Mouse (Mus musculus): ENCODE results near the gene Clgn. TPM values are rescaled to one million over a fixed set of nuclear protein-coding genes. Genes with fewer than 3 reads are reported as not detected.

Gene Clgn
- polyA plus RNA-seq, 1 experiment from 2014 or later: 5.0 TPM

DNA sequence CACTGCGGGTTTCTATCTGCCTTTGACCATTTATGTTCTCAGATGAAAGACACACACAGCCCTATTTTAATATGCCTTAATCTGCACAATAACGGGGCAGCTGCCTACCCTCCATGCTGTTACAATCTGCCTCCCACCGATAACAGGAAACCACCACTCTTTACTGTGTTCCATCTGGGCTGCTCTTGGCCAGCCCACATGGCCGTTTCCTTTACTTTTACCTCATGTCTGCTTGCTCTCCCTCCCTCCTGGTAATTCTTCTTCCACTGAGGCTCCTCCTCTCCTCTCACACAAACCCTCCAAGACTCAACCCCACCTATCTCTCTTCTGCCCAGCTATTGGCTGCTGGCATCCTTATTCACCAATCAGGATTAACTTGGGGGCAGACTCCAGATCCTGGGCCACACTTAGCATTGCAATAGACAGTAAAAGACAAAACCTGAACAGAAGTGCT lies 39.4 kb downstream of the Clgn start:
- peaks cover 15% of the 10 kb centered on the region for H3K36me3 ChIP-seq (ENCODE audit: control insufficient read depth, insufficient read depth, low read length)
- H3K27ac ChIP-seq (ENCODE audit: low read depth, low read length): no peak overlapping the region
- no peaks in the 10 kb centered on the region for H3K4me1 ChIP-seq (ENCODE audit: control insufficient read depth, insufficient read depth, low read length)
- DNase-seq (ENCODE audit: low spot score): no peak
- no peak overlapping the region for H3K9ac ChIP-seq (ENCODE audit: low read length)
- 72% methylated on average over 4 of the region's 4 CpGs for WGBS
- no peak overlapping the region for H3K4me2 ChIP-seq (ENCODE audit: low read length)
- no peaks in the 10 kb centered on the region for H3K9me3 ChIP-seq (replicated peaks; ENCODE audit: control insufficient read depth, low read length)
- H3K4me3 ChIP-seq (ENCODE audit: low read depth, low read length): no peak overlapping the region
- H3K27me3 ChIP-seq (replicated peaks; ENCODE audit: control insufficient read depth, insufficient read depth, low read length): no peaks in the 10 kb centered on the region
- no peak for ATAC-seq

DNA sequence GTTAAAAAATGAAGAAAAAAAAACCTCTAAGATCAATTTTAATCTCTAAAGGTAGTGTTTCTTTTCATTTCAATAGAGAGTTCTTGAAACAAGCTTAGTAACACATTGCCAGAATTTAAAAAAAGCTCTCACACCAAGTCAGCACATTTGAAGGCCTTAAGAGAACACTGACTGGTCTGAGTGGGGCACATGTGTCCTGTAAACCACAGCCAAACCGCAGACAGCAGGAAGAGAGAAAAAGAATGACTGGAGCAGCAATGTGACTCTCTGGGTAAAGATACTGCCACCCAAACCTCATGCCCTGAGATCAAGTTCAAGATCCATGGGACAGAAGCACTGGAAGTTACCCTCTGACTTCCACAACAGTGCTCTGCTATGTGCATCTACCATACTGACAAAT lies 47.4 kb downstream of the Clgn start:
- no peak for DNase-seq (ENCODE audit: low spot score)
- H3K4me3 ChIP-seq (ENCODE audit: low read depth, low read length): no peak overlapping the region
- H3K9ac ChIP-seq (ENCODE audit: low read length): no peak overlapping the region
- H3K4me1 ChIP-seq (ENCODE audit: control insufficient read depth, insufficient read depth, low read length): peaks cover 11% of the 10 kb centered on the region
- no peaks in the 10 kb centered on the region for H3K27me3 ChIP-seq (replicated peaks; ENCODE audit: control insufficient read depth, insufficient read depth, low read length)
- no peaks in the 10 kb centered on the region for H3K9me3 ChIP-seq (replicated peaks; ENCODE audit: control insufficient read depth, low read length)
- H3K4me2 ChIP-seq (ENCODE audit: low read length): no peak overlapping the region
- 94% methylated on average over 1 of the region's 1 CpGs for WGBS
- H3K36me3 ChIP-seq (ENCODE audit: control insufficient read depth, insufficient read depth, low read length): peaks cover 37% of the 10 kb centered on the region
- H3K27ac ChIP-seq (ENCODE audit: low read depth, low read length): no peak overlapping the region
- ATAC-seq: no peak

DNA sequence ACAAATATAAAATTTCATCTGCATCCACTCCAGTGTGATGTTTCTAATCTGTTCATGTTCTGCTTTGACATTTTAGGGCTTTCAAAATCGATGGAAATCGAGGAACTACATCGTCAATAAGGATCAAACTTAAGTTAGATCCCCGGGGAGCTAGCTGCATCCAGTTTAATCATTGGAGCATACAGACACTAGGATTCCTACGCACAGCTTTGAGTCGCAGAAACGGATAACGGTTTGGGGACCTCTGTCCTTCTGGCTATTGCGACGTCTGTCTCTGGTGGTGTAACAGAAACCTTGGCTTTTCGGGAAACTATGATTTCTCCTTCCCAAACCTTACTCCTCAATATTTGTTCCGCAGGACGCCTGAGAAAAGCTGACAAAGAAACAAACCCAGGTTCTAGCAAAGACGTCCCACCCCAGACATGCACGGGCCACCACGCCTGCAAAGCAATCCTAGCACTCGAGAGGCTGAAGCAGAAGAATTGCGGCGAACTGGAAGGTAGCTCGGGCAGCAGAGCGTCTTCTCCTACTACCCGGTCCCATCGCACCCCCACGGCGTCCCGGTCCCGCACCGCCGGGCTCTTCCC lies 52.1 kb downstream of the Clgn start:
- peak overlapping the region; percentile 98 for H3K9ac ChIP-seq (ENCODE audit: low read length)
- H3K27me3 ChIP-seq (replicated peaks; ENCODE audit: control insufficient read depth, insufficient read depth, low read length): no peaks in the 10 kb centered on the region
- DNase-seq (ENCODE audit: low spot score) (peak; percentile 38), ATAC-seq (no peak)
- H3K27ac ChIP-seq (ENCODE audit: low read depth, low read length): peak overlapping the region; percentile 93
- peaks cover 14% of the 10 kb centered on the region for H3K36me3 ChIP-seq (ENCODE audit: control insufficient read depth, insufficient read depth, low read length)
- 1% methylated on average over 29 of the region's 29 CpGs for WGBS
- peak overlapping the region; percentile 60 for H3K4me2 ChIP-seq (ENCODE audit: low read length)
- H3K4me3 ChIP-seq (ENCODE audit: low read depth, low read length): peak overlapping the region; percentile 84
- peaks cover 11% of the 10 kb centered on the region for H3K4me1 ChIP-seq (ENCODE audit: control insufficient read depth, insufficient read depth, low read length)
- H3K9me3 ChIP-seq (replicated peaks; ENCODE audit: control insufficient read depth, low read length): no peaks in the 10 kb centered on the region

DNA sequence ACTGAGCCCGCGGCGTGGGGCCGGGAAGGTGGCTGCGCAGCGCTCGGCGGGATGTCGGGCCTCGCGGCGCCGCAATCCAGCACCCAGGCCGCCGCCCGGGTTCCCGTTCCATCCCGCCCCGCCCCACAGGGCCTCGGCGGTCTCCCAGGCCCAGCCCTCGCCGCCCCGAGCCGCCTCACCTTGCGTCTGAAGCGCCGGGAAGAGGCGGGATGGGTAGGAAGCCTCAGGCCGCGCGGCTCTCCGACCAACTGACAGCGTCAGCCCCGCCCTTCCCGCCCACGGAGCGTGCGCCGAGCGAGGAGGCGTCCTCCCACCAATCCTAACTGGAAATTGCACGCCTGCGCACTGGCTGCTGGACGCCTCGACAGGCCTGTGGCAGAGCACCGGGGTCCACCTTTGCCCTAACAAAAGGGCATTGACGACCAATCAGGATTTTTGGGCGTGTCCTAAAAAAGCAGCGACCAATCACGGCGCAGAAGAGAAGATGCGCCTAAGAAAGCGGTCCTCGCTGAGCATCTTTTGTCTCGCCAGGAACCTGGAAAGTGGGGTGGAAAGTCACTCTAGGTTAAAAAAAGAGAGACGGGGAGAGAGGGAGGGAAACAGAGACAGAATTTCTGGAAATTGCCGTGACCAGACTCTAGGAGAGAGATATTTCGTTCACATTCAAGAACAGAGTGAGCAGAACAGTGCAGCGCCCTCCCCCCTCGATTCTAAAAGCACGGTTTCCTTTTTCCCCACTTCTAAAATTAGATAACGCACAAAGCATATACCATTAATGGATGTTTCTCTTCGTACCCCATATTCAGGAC lies 52.8 kb downstream of the Clgn start:
- Histone ChIP-seq H3K27me3 (replicated peaks; ENCODE audit: control insufficient read depth, insufficient read depth, low read length) (no peaks in the 10 kb centered on the region), H3K4me3 (ENCODE audit: low read depth, low read length) (peak overlapping the region; percentile 84), H3K4me2 (ENCODE audit: low read length) (peak overlapping the region; percentile 60), H3K4me1 (ENCODE audit: control insufficient read depth, insufficient read depth, low read length) (peaks cover 11% of the 10 kb centered on the region), H3K9ac (ENCODE audit: low read length) (peak overlapping the region; percentile 98), H3K27ac (ENCODE audit: low read depth, low read length) (peak overlapping the region; percentile 93), H3K9me3 (replicated peaks; ENCODE audit: control insufficient read depth, low read length) (no peaks in the 10 kb centered on the region), H3K36me3 (ENCODE audit: control insufficient read depth, insufficient read depth, low read length) (peaks cover 7% of the 10 kb centered on the region; the same call in 1 of the 2 replicates)
- WGBS: under 1% methylated on average over 42 of the region's 64 CpGs
- ATAC-seq (peak; percentile 99), DNase-seq (ENCODE audit: low spot score) (peak; percentile 100)

DNA sequence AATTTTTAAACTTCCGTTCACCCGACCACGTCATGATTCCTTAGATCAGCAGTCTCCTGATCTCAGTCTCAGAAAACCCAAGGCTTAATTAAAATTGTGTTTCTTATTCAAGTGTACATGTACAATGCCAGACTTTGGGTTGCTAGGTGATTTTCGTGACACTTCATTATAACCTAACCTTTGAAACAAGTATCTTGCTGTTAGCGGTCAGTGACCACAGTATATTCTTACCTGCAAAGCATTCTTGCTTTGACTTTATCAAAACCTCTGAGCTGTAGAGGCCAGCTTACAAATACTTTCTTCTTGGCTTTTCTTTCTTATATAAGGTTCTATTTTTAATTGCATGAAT lies 53.4 kb downstream of the Clgn start:
- 27% methylated on average over 5 of the region's 5 CpGs for WGBS
- DNase-seq (ENCODE audit: low spot score): no peak
- ATAC-seq: no peak

DNA sequence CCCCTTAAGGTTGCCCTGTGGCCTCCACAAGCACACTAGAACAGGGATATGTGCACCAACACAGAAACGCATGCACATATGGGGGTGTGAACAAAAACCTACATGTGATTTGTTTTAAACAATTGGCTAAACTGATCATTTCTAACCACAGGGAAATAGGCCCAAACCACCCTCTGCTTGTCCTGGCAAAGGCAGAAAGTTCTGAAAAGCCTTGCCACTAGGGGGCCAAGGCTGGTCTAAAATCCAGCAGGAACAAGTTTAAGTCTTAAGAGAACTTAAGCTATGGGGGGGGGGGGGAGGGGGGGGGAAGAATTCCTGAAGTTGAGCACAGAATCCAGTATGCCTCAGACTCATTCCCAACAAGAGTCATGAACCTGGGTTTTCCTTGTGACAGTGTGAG lies 60.3 kb downstream of the Clgn start:
- H3K4me1 ChIP-seq (ENCODE audit: control insufficient read depth, insufficient read depth, low read length): no peaks in the 10 kb centered on the region
- no peak overlapping the region for H3K9ac ChIP-seq (ENCODE audit: low read length)
- DNase-seq (ENCODE audit: low spot score) (peak; percentile 42), ATAC-seq (no peak)
- no peaks in the 10 kb centered on the region for H3K27me3 ChIP-seq (replicated peaks; ENCODE audit: control insufficient read depth, insufficient read depth, low read length)
- no peak overlapping the region for H3K4me2 ChIP-seq (ENCODE audit: low read length)
- H3K9me3 ChIP-seq (replicated peaks; ENCODE audit: control insufficient read depth, low read length): no peaks in the 10 kb centered on the region
- H3K27ac ChIP-seq (ENCODE audit: low read depth, low read length): no peak overlapping the region
- 63% methylated on average over 1 of the region's 1 CpGs for WGBS
- H3K4me3 ChIP-seq (ENCODE audit: low read depth, low read length): no peak overlapping the region
- H3K36me3 ChIP-seq (ENCODE audit: control insufficient read depth, insufficient read depth, low read length): no peaks in the 10 kb centered on the region

More for the DNA sequence above, 53.4 kb downstream of the Clgn start:
- Histone ChIP-seq H3K4me1 (ENCODE audit: control insufficient read depth, insufficient read depth, low read length) (peaks cover 11% of the 10 kb centered on the region), H3K4me3 (ENCODE audit: low read depth, low read length) (peak overlapping the region; percentile 84), H3K4me2 (ENCODE audit: low read length) (peak overlapping the region; percentile 60), H3K27ac (ENCODE audit: low read depth, low read length) (peak overlapping the region; percentile 93), H3K9ac (ENCODE audit: low read length) (peak overlapping the region; percentile 68), H3K27me3 (replicated peaks; ENCODE audit: control insufficient read depth, insufficient read depth, low read length) (no peaks in the 10 kb centered on the region), H3K36me3 (ENCODE audit: control insufficient read depth, insufficient read depth, low read length) (peaks cover under 1% of the 10 kb centered on the region; the same call in 1 of the 2 replicates), H3K9me3 (replicated peaks; ENCODE audit: control insufficient read depth, low read length) (no peaks in the 10 kb centered on the region)

DNA sequence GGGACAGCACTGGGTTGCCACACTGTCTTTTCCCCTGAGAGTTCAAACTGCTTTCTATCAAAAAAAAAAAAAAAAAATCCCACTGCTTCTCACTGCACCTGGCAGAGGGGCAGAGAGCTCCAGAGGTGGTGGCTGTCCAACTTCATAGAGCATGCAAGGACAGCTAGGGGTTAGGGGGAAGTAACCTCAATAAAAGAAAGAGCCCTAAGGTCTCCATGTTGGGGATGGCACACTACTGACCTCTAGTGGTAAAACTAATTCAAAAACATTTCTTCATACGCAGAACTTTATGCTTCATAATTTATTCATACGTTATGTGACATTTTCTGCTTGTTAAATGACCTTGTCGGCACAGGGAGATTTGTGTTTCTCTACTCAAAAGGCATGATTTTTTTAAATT lies 61.4 kb downstream of the Clgn start:
- 24% methylated on average over 3 of the region's 3 CpGs for WGBS
- Histone ChIP-seq H3K4me2 (ENCODE audit: low read length) (no peak overlapping the region), H3K4me1 (ENCODE audit: control insufficient read depth, insufficient read depth, low read length) (no peaks in the 10 kb centered on the region), H3K36me3 (ENCODE audit: control insufficient read depth, insufficient read depth, low read length) (no peaks in the 10 kb centered on the region), H3K9ac (ENCODE audit: low read length) (no peak overlapping the region), H3K27me3 (replicated peaks; ENCODE audit: control insufficient read depth, insufficient read depth, low read length) (no peaks in the 10 kb centered on the region), H3K27ac (ENCODE audit: low read depth, low read length) (no peak overlapping the region), H3K9me3 (replicated peaks; ENCODE audit: control insufficient read depth, low read length) (no peaks in the 10 kb centered on the region), H3K4me3 (ENCODE audit: low read depth, low read length) (no peak overlapping the region)
- peak; percentile 55; the same call in 1 of the 2 replicates for ATAC-seq
- DNase-seq (ENCODE audit: low spot score): peak; percentile 69

DNA sequence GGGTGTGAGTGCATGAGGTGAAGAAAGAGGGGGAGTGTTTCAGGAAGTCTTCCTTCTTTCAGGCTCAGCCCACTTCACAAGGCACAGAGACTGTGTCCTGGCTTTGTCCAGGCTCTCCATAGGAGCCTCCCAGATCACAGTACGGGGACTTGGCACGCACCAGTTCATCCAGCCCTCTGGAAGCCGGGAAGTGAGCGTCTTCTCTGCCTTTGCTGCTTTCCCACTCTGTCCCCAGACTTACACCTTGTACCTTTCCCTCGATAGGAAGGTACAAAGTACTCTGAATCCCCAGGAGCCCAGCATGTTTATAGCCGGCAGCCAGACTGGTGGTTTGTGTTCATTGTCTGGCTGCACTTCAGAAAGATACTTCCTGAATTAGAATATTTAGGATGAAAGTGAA lies 67.5 kb downstream of the Clgn start:
- H3K9ac ChIP-seq (ENCODE audit: low read length): no peak overlapping the region
- H3K4me2 ChIP-seq (ENCODE audit: low read length): no peak overlapping the region
- ATAC-seq (no peak), DNase-seq (ENCODE audit: low spot score) (no peak)
- no peak overlapping the region for H3K4me3 ChIP-seq (ENCODE audit: low read depth, low read length)
- 60% methylated on average over 6 of the region's 6 CpGs for WGBS
- no peaks in the 10 kb centered on the region for H3K27me3 ChIP-seq (replicated peaks; ENCODE audit: control insufficient read depth, insufficient read depth, low read length)
- H3K36me3 ChIP-seq (ENCODE audit: control insufficient read depth, insufficient read depth, low read length): no peaks in the 10 kb centered on the region
- H3K4me1 ChIP-seq (ENCODE audit: control insufficient read depth, insufficient read depth, low read length): no peaks in the 10 kb centered on the region
- no peak overlapping the region for H3K27ac ChIP-seq (ENCODE audit: low read depth, low read length)
- no peaks in the 10 kb centered on the region for H3K9me3 ChIP-seq (replicated peaks; ENCODE audit: control insufficient read depth, low read length)

DNA sequence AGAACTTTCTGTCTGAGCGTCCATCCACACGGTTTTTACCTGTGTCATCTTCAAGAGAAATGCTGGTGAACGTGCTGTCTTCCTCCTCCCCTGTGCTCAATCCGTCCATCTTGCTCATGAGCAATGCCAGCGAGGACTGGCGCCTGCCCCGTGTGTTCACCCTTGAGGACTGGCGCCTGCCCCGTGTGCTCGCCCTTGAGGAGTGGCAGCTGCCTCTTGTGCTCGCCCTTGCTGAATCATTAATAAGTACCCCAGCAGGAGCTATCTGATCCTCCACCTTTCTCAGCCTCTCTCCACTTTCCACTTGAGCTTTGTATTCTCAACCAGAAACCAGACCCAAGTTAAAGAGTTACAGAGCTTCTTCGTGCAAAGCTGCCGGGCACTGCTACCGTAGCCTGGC lies 68.6 kb downstream of the Clgn start, which contains the start of gene Scoc:
TSS of gene Scoc (minus strand) at position 170 of the 400 bp plus-strand sequence.
- Histone ChIP-seq H3K4me2 (ENCODE audit: low read length) (no peak within 1 kb of the TSS), H3K9ac (ENCODE audit: low read length) (no peak within 1 kb of the TSS), H3K27me3 (replicated peaks; ENCODE audit: control insufficient read depth, insufficient read depth, low read length) (no peaks in the 10 kb centered on the region), H3K27ac (ENCODE audit: low read depth, low read length) (no peak within 1 kb of the TSS), H3K36me3 (ENCODE audit: control insufficient read depth, insufficient read depth, low read length) (no peaks in the 10 kb centered on the region), H3K4me1 (ENCODE audit: control insufficient read depth, insufficient read depth, low read length) (no peaks in the 10 kb centered on the region), H3K4me3 (ENCODE audit: low read depth, low read length) (no peak within 1 kb of the TSS), H3K9me3 (replicated peaks; ENCODE audit: control insufficient read depth, low read length) (no peaks in the 10 kb centered on the region)
- ATAC-seq (no peak), DNase-seq (ENCODE audit: low spot score) (no peak)
- WGBS: 87% methylated on average over 14 of the region's 14 CpGs

Measured in forebrain, embryonic 14.5 days (tissue).